Comparison of ENCODE assay signal across 19 mouse cellular contexts in genomic region chr9:14907816-14908415, GRCm38 (mm10). TPM values are rescaled to one million over a fixed set of nuclear protein-coding genes. Genes with fewer than 3 reads are reported as not detected.
A peak's percentile ranks its signal among the peaks of the same experiment; 100 is the strongest.
DNase-seq lines count a peak whose midpoint lies in the region; ATAC-seq and TF ChIP-seq lines count a peak whose summit lies in the region.
"Had no signal": no experiment of that assay in that cellular context is flagged by ENCODE, and none has a peak within 500 bp of the region (broad histone marks: within the 10 kb centered on the region; RNA-seq: fewer than 3 reads in every experiment).

No protein-coding gene starts in this region.

- 30% methylated on average over 7 of the region's 7 CpGs for WGBS in heart, embryonic 12.5 days
- 33% methylated on average over 7 of the region's 7 CpGs for WGBS in heart, adult 2 months
- 20% methylated on average over 7 of the region's 7 CpGs for WGBS in lung, embryonic 16.5 days
- WGBS in cerebellum, adult 2 months, result 76% methylated on average over 7 of the region's 7 CpGs

- peak; percentile 62; the same call in 1 of the 2 replicates for ATAC-seq in heart, embryonic 12.5 days (ENCODE audit: insufficient number of reproducible peaks, low FRiP score)
- ATAC-seq in lung, embryonic 16.5 days (ENCODE audit: low read depth), result peak; percentile 56
- ATAC-seq: midbrain, embryonic 13.5 days had no signal

- no peak for DNase-seq in heart, adult 2 months
- DNase-seq in lung, postnatal 4 days, result no peak
- DNase-seq in T-cell, adult 2 months (ENCODE audit: low spot score), result peak; percentile 58
- DNase-seq in naive thymus-derived CD4-positive, alpha-beta T cell, adult 2 months (ENCODE audit: low read depth), result peak; percentile 89
- no peak for DNase-seq in cerebellum, adult 2 months
- no peak for DNase-seq in adrenal gland, postnatal 36 days
- DNase-seq: B cell, adult 2 months; cerebellum, adult 9-10 months; layer of hippocampus, postnatal 36 days; lung, postnatal 14 days had no signal

- no peak overlapping the region for H3K9ac ChIP-seq in heart, embryonic 12.5 days
- H3K9ac ChIP-seq in heart, adult 2 months (ENCODE audit: low read depth, low read length), result no peak overlapping the region
- no peak overlapping the region for H3K9ac ChIP-seq in lung, embryonic 16.5 days (ENCODE audit: low read length)
- H3K9ac ChIP-seq: midbrain, embryonic 13.5 days; neural tube, embryonic 13.5 days; stomach, embryonic 15.5 days had no signal

- no peak for TF ChIP-seq POLR2A in heart, adult 2 months (IDR thresholded peaks at IDR 0.05; ENCODE audit: insufficient read depth, low read depth, low read length)
- no peak for TF ChIP-seq POLR2A in cerebellum, adult 2 months (IDR thresholded peaks at IDR 0.05; ENCODE audit: borderline replicate concordance, insufficient read depth, low read length)

- no peak overlapping the region for H3K4me3 ChIP-seq in heart, embryonic 12.5 days
- no peak overlapping the region for H3K4me3 ChIP-seq in heart, adult 2 months
- no peak overlapping the region for H3K4me3 ChIP-seq in lung, embryonic 16.5 days (ENCODE audit: low read length)
- H3K4me3 ChIP-seq in cerebellum, adult 2 months (replicated peaks; ENCODE audit: insufficient read depth, low read depth, low read length), result no peak overlapping the region
- H3K4me3 ChIP-seq: midbrain, embryonic 13.5 days; neural tube, embryonic 13.5 days; stomach, embryonic 15.5 days had no signal

- H3K4me2 ChIP-seq in heart, embryonic 12.5 days, result no peak overlapping the region
- H3K4me2 ChIP-seq in lung, embryonic 16.5 days (ENCODE audit: low read depth, low read length), result no peak overlapping the region
- H3K4me2 ChIP-seq: midbrain, embryonic 13.5 days; neural tube, embryonic 13.5 days; stomach, embryonic 15.5 days had no signal

- intact Hi-C loops in heart, adult 2 months (cut with DNase I), result no loop called here

- H3K27me3 ChIP-seq in heart, embryonic 12.5 days (replicated peaks), result no peaks in the 10 kb centered on the region
- H3K27me3 ChIP-seq in heart, adult 2 months (ENCODE audit: control insufficient read depth, insufficient read depth, low read length), result no peaks in the 10 kb centered on the region
- H3K27me3 ChIP-seq in lung, embryonic 16.5 days (ENCODE audit: control insufficient read depth, insufficient read depth, low read depth, low read length), result no peaks in the 10 kb centered on the region
- no peaks in the 10 kb centered on the region for H3K27me3 ChIP-seq in cerebellum, adult 2 months (ENCODE audit: control insufficient read depth, insufficient read depth, low read length)
- H3K27me3 ChIP-seq: midbrain, embryonic 13.5 days; neural tube, embryonic 13.5 days; stomach, embryonic 15.5 days had no signal

- no peaks in the 10 kb centered on the region for H3K36me3 ChIP-seq in heart, embryonic 12.5 days
- H3K36me3 ChIP-seq in heart, adult 2 months (ENCODE audit: control insufficient read depth, insufficient read depth, low read length), result no peaks in the 10 kb centered on the region
- H3K36me3 ChIP-seq in lung, embryonic 16.5 days (ENCODE audit: control insufficient read depth, insufficient read depth, low read length), result no peaks in the 10 kb centered on the region
- H3K36me3 ChIP-seq: midbrain, embryonic 13.5 days; neural tube, embryonic 13.5 days; stomach, embryonic 15.5 days had no signal

- H3K27ac ChIP-seq in heart, embryonic 12.5 days (ENCODE audit: poor library complexity, severe bottlenecking), result no peak overlapping the region
- no peak overlapping the region for H3K27ac ChIP-seq in heart, adult 2 months
- no peak overlapping the region; the same call in 1 of the 2 replicates for H3K27ac ChIP-seq in lung, embryonic 16.5 days (ENCODE audit: low read length)
- H3K27ac ChIP-seq in cerebellum, adult 2 months (ENCODE audit: insufficient read depth, low read length), result no peak overlapping the region
- H3K27ac ChIP-seq: kidney, postnatal 0 days; midbrain, embryonic 13.5 days; neural tube, embryonic 13.5 days; stomach, embryonic 15.5 days had no signal

- peaks cover 37% of the 10 kb centered on the region for H3K4me1 ChIP-seq in heart, embryonic 12.5 days (replicated peaks)
- no peaks in the 10 kb centered on the region for H3K4me1 ChIP-seq in heart, adult 2 months (ENCODE audit: control insufficient read depth, insufficient read depth, low read length)
- peaks cover 20% of the 10 kb centered on the region for H3K4me1 ChIP-seq in lung, embryonic 16.5 days (replicated peaks; ENCODE audit: control insufficient read depth, insufficient read depth, low read length)
- H3K4me1 ChIP-seq in cerebellum, adult 2 months (ENCODE audit: control insufficient read depth, insufficient read depth, low read length), result no peaks in the 10 kb centered on the region

- H3K9me3 ChIP-seq in heart, embryonic 12.5 days (replicated peaks), result no peaks in the 10 kb centered on the region
- no peaks in the 10 kb centered on the region for H3K9me3 ChIP-seq in lung, embryonic 16.5 days (ENCODE audit: control insufficient read depth, low read length)
- H3K9me3 ChIP-seq: midbrain, embryonic 13.5 days; neural tube, embryonic 13.5 days; stomach, embryonic 15.5 days had no signal

- no peak for TF ChIP-seq CTCF in heart, adult 2 months (IDR thresholded peaks at IDR 0.05)
- no peak for TF ChIP-seq CTCF in cerebellum, adult 2 months (IDR thresholded peaks at IDR 0.05; ENCODE audit: borderline replicate concordance, insufficient read depth, low read depth, low read length)

- no peaks in the 10 kb centered on the region for H3K79me2 ChIP-seq in heart, adult 2 months (replicated peaks; ENCODE audit: control insufficient read depth, insufficient read depth, low read length)

- TF ChIP-seq EP300 in heart, adult 2 months (IDR thresholded peaks at IDR 0.05; ENCODE audit: insufficient read depth, low read depth, low read length), result no peak

RNA-seq across cellular contexts. Expression of gene Izumo1r, which starts 4.2 kb away (rescaled TPM):
- polyA plus RNA-seq in heart, embryonic 12.5 days (2016; fragmentation: Nextera tagmentation; extraction: Ambion mirVana), result not detected in 2 replicates
- not detected for total RNA-seq in heart, adult 2 months (2021)
- 0.18 and 0.29 TPM in 2 replicates for polyA plus RNA-seq in heart, adult 2 months (2012; rRNA removed)
- polyA plus RNA-seq in lung, embryonic 16.5 days (2015; fragmentation: Nextera tagmentation; extraction: Ambion mirVana), result 0.54 and 1.2 TPM in 2 replicates
- not detected in 2 replicates for polyA plus RNA-seq in cerebellum, adult 2 months (2012; rRNA removed)
- not detected for total RNA-seq in adrenal gland, postnatal 36 days (2021)
- total RNA-seq: layer of hippocampus, postnatal 36 days; liver, adult 2 months had no signal
- polyA plus RNA-seq: heart, embryonic 14.5 days; intestine, embryonic 14.5 days; midbrain, embryonic 13.5 days; neural tube, embryonic 13.5 days; stomach, embryonic 15.5 days had no signal

RNA-seq across cellular contexts. Expression of gene Gpr83, which starts 47.9 kb away (rescaled TPM):
- not detected in 2 replicates for polyA plus RNA-seq in heart, embryonic 12.5 days (2016; fragmentation: Nextera tagmentation; extraction: Ambion mirVana)
- total RNA-seq in heart, adult 2 months (2021), result not detected
- polyA plus RNA-seq in heart, adult 2 months (2012; rRNA removed), result 0.14 and 0.15 TPM in 2 replicates
- polyA plus RNA-seq in lung, embryonic 16.5 days (2015; fragmentation: Nextera tagmentation; extraction: Ambion mirVana), result 0.24 and 0.54 TPM in 2 replicates
- 2.5 and 2.8 TPM in 2 replicates for polyA plus RNA-seq in cerebellum, adult 2 months (2012; rRNA removed)
- not detected for total RNA-seq in adrenal gland, postnatal 36 days (2021)
- total RNA-seq: liver, adult 2 months had no signal
- polyA plus RNA-seq: liver, adult 2 months had no signal

Comparison
In these comparisons a context has a peak if more than half of its experiments do, and no peak if none do; other contexts are left out.
1. DNase-seq: peak in T-cell, adult 2 months (single experiment) and naive thymus-derived CD4-positive, alpha-beta T cell, adult 2 months (single experiment); none in heart, adult 2 months (0 of 2), lung, postnatal 4 days (0 of 2), cerebellum, adult 2 months (0 of 2) and adrenal gland, postnatal 36 days (0 of 2).